Mouse (Mus musculus): ENCODE measurements around the gene Trib2. TPM values are rescaled to one million over a fixed set of nuclear protein-coding genes. Genes with fewer than 3 reads are reported as not detected.

The Trib2 gene
- total RNA-seq, 1 experiment from 2014 or later: 5.5 TPM

GRCm38 (mm10) chr12:15815576-15816253 is 1.0 kb downstream of the Trib2 start:
- no peak for ATAC-seq (replicated peaks; ENCODE audit: insufficient number of reproducible peaks, low FRiP score, low TSS enrichment, poor library complexity, severe bottlenecking)

- ATAC-seq (replicated peaks; ENCODE audit: insufficient number of reproducible peaks, low FRiP score, low TSS enrichment, poor library complexity, severe bottlenecking): no peak
Measured at GRCm38 (mm10) chr12:15815170-15815575, 1.5 kb downstream of the Trib2 start.

DNA sequence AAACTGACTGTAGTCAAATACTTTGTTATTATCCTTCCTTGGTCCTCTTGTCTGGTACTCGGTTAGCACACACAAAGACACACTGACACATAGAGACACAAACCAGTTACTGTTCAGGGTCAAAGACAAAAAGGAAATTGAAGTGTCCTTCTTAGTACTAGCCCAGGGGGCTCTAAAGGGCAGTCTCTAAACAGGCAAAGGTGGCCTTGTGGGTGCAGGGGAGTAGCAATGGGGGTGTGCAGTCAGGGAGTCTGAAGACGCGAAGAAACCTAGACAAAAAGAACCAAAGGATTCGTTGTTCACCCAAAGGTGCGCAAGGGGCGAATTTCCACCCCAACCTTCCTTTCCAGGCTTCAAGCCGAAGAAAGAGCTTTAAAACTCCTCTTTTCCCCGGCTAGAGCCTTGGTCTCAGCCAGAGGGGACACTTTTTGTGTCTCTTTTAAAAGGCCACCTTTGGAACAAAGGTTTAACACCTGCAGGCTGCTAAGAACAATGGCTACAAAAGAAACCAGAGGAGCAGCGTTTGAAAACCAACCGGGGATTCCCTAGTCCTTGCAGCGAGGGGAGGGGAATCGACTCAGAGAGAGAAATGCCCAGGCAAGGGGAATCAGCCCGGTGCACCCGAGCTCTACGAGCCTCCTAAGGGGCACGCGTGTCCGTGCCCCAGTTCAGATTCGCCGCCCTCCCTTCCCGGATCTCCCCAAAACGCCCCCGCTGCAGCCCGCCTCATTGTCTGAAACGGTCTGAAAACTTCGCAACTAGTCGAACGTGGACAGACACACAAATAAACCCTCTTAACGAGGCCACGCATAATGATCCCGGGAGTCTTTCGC is 2.3 kb downstream of the Trib2 start:
- no peak for ATAC-seq (replicated peaks; ENCODE audit: insufficient number of reproducible peaks, low FRiP score, low TSS enrichment, poor library complexity, severe bottlenecking)

GRCm38 (mm10) chr12:15813819-15814165 is 2.9 kb downstream of the Trib2 start:
- no peak for ATAC-seq (replicated peaks; ENCODE audit: insufficient number of reproducible peaks, low FRiP score, low TSS enrichment, poor library complexity, severe bottlenecking)

DNA sequence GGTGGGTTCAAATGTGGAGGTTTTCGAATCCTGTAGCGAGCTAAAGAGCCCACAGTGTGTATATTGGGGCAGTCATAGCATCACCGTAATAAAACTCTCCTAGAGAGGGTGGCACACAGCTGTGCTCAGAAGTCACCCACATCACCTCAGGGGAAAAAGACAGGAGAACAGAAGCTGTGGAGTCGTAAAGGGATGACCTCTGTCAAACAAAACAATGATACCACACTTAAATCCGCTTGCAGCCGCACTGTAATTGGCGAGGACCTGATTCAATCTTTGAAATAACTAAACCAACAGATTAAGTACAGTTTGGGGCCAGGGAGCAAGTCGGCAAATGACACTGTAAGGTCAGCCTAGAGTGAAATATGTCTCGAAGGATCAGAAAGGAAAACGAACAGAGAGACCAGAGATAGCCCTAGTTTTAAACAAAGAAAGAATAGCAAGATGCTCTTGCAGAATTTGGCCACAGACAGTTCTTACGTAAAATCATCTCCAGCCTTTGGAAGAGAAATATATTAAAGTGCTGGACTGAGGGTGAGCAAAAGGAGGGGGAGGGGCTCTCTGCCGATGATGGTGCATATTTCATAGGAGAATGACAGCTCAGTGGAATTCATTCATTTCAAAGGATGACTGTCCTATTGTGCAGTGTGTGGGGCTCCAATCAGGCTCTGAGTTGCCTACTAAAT is 3.4 kb downstream of the Trib2 start:
- ATAC-seq (replicated peaks; ENCODE audit: insufficient number of reproducible peaks, low FRiP score, low TSS enrichment, poor library complexity, severe bottlenecking): no peak

- ATAC-seq (replicated peaks; ENCODE audit: insufficient number of reproducible peaks, low FRiP score, low TSS enrichment, poor library complexity, severe bottlenecking): no peak
Measured at GRCm38 (mm10) chr12:15812139-15812962, 4.4 kb downstream of the Trib2 start.

DNA sequence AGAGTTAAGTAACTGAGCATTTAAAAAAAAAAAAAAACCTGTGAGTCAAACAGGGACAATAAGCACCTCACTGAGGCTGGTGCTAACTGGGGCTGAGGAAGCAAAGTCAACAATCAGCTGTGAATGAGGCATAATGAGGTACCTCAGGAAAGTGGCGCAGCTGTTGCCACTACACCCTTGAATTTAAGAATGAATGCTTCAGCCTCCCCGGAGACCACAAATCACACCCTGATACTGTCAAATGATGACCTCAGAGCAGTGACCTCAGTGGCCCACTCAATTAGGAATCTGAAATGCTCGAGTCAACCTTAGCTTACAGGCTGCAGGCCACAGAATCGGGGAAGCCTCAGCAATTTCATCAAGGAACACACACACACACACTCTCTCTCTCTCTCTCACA is 5.0 kb downstream of the Trib2 start:
- no peak for ATAC-seq (replicated peaks; ENCODE audit: insufficient number of reproducible peaks, low FRiP score, low TSS enrichment, poor library complexity, severe bottlenecking)

GRCm38 (mm10) chr12:15810926-15811325 is 5.8 kb downstream of the Trib2 start:
- no peak for ATAC-seq (replicated peaks; ENCODE audit: insufficient number of reproducible peaks, low FRiP score, low TSS enrichment, poor library complexity, severe bottlenecking)

DNA sequence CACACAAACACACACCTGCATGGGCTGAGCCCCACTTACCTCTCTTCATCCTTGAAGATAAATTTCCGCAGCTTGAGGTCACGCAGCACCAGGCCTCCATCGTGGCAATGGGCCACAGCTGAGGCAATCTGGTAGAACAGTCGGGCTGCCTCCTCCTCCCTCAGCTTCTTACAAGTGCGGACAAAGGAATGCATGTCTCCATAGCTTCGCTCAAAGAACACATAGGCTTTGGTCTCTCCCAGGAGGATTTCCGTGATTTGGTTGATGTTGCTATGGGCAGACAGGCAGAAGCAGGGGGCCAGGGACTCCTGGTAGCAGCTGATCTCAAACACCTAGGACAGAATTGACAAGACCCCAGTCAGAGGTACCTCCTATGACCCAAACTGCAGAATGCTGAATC is 7.1 kb downstream of the Trib2 start:
- ATAC-seq (replicated peaks; ENCODE audit: insufficient number of reproducible peaks, low FRiP score, low TSS enrichment, poor library complexity, severe bottlenecking): no peak

DNA sequence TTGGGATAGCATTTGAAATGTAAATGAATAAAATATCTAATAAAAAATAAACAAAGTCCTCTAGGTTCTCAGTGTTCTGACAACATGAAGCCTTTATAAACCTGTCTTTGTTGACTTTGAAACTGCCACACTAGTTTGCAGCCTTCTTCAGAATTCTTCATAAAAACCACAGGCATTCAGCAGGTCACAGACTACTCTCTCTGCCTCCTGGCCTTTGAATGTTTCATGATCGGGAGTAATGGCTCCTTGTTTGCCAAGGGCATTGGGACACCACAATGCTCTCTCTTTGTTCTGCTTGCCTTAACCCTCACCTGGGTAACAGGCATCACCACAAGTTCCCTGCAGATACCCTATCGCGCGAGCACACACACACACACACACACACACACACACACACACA is 7.5 kb downstream of the Trib2 start:
- no peak for ATAC-seq (replicated peaks; ENCODE audit: insufficient number of reproducible peaks, low FRiP score, low TSS enrichment, poor library complexity, severe bottlenecking)

GRCm38 (mm10) chr12:15808186-15808800 is 8.4 kb downstream of the Trib2 start:
- no peak for ATAC-seq (replicated peaks; ENCODE audit: insufficient number of reproducible peaks, low FRiP score, low TSS enrichment, poor library complexity, severe bottlenecking)

DNA sequence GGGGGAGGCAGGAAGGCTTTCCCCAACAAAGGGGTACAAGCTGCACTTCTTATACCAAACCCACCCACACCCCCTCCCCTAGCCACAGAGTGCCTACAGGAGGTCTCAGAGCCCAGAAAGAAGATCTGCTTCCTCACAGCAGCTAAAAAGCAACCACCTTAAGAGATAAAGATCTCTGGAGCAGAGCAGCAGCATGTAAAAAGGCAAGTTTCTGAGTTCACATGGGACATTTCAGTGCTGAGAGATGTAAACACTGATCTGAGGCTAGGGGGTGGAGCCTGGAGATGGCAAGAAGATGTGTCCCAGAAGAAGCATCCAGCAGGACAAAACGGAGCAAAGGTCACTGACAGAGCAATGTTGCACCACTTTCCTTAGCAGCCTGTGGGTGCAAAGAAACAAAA is 11.8 kb downstream of the Trib2 start:
- no peak for ATAC-seq (replicated peaks; ENCODE audit: insufficient number of reproducible peaks, low FRiP score, low TSS enrichment, poor library complexity, severe bottlenecking)

GRCm38 (mm10) chr12:15803936-15804438 is 12.7 kb downstream of the Trib2 start:
- ATAC-seq (replicated peaks; ENCODE audit: insufficient number of reproducible peaks, low FRiP score, low TSS enrichment, poor library complexity, severe bottlenecking): no peak

DNA sequence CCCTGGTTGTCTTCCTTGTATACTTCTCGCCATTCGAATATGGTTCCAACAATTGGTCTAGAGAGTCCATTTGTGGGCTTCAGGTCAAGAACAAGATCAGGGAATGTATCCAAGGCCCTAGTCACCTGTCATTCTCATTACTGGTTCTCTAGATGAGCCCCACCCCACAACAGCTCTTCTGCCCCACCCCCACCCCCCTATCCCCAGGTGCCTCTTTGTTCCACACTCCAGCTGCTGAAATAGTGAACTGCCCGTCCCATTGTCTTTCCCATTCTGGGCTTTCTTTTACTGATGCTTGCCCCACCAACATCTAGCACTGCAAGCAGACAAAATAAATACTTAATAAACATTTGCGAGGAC is 15.2 kb downstream of the Trib2 start:
- ATAC-seq (replicated peaks; ENCODE audit: insufficient number of reproducible peaks, low FRiP score, low TSS enrichment, poor library complexity, severe bottlenecking): no peak

DNA sequence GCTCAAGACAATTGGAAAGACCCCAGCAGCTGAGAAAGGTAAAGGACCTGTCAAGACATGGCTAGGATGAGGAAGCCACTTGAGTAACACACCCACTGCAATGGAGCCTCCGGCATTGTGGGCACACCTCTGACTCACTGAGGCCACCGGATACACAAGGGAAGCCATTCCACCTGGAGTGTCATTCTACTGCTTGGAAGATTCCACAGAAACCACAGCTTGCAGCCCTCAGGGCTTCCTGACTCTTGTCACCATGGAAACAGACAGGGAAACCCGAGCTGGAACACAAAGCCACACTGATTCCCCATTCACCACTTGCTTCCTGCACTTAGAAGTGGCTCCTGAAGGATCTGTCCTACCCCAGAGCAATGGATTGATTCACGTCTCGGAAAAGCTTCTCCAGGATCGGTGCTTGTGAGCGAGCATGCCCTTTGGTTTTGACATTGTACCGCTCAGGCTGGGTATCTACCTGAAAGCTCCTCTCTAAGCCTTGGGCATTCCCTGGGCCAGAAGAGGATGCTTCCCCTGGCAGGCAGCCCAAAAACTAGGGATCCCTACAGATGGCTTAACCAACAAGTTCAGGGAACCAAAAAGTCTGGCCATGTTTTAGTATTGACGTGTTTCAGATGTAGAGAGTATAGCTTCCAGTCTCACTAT is 15.7 kb downstream of the Trib2 start:
- ATAC-seq (replicated peaks; ENCODE audit: insufficient number of reproducible peaks, low FRiP score, low TSS enrichment, poor library complexity, severe bottlenecking): no peak

DNA sequence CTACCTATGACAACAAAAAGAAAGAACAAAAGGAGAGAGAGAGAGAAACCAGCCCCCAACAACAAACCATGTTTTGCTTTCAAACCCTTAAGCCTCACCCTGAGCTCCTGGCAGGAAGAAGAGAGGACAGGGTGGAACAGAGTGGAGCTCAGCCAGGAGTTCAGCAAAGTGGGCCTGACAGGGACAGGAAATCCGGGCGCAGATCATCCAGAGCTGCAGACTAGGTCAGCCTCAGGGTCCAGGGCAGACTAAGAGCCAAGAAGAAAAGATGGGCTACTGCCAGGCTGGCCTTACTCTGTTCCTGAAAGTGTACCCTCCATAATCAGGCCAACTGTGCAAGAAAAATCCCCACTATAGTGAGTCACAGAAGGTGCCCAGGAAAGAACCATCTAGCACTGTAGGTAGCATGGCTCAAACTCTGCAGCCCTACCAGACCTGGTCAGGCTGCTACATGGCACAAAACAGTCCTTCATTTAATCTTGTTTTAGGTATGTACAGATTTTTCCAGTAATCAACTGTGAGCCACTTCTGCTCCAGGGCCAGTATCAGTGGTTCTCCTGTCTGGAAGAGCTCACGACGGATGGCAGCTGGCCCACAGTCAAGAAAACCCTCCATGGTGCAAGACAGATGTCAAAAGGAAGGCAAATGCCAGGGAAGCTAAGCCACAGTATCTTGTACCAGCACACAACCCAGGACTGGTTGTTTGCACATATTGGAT is 16.4 kb downstream of the Trib2 start:
- ATAC-seq (replicated peaks; ENCODE audit: insufficient number of reproducible peaks, low FRiP score, low TSS enrichment, poor library complexity, severe bottlenecking): no peak

DNA sequence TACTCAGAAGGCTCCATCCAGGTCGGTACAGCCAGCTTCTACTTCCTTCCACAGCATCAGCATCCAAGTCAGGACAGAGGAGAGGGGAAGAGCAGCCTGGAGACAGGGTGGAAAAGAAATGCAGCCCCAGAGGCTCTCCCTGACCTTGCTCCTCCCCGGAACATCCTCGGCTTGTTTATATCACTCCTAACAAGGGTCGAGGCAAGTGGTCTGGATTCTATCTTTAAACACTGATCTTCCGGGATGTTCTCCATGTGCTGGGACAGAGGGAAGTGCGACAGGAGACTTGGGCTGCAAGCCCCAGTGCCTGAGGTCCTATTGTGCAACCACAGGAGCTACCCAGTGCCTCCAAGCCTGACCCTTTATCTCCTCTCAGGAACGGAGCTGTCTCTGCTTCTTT is 18.7 kb downstream of the Trib2 start:
- no peak for ATAC-seq (replicated peaks; ENCODE audit: insufficient number of reproducible peaks, low FRiP score, low TSS enrichment, poor library complexity, severe bottlenecking)
